Mouse (Mus musculus) G1E (cell line): ENCODE measurements at regions not wholly inside any gene's neighbourhood (a gene's known extent, or its start where the extent isn't known, plus 50 kb on each side); places are given as distances from the start of the nearest gene placed in this dataset.

Experiments used
- CTCF ChIP-seq: IDR thresholded peaks from 2 replicates; pipeline ENCODE4 v1.5.1; 2012; ENCODE audit warnings: low read depth, low read length, inconsistent platforms, mixed read lengths
- GATA1 ChIP-seq: IDR thresholded peaks from 2 replicates; pipeline ENCODE4 v1.6.1; 2012; ENCODE audit warnings: borderline replicate concordance, low read length, inconsistent platforms, mixed read lengths
- GATA2 ChIP-seq: IDR thresholded peaks from 2 replicates; pipeline ENCODE4 v1.6.1; 2012; ENCODE audit warnings: low read depth, low read length, inconsistent platforms, borderline replicate concordance
- POLR2AphosphoS5 ChIP-seq: IDR thresholded peaks from 2 replicates; pipeline ENCODE4 v1.6.1; 2012; ENCODE audit warnings: low read depth, low read length, inconsistent platforms; ENCODE audit not compliant: insufficient replicate concordance
- TAL1 ChIP-seq: conservative IDR thresholded peaks from 2 replicates; pipeline ENCODE4 v1.6.1; 2012; ENCODE audit warnings: low read depth, low read length, inconsistent platforms, mixed read lengths

DNA sequence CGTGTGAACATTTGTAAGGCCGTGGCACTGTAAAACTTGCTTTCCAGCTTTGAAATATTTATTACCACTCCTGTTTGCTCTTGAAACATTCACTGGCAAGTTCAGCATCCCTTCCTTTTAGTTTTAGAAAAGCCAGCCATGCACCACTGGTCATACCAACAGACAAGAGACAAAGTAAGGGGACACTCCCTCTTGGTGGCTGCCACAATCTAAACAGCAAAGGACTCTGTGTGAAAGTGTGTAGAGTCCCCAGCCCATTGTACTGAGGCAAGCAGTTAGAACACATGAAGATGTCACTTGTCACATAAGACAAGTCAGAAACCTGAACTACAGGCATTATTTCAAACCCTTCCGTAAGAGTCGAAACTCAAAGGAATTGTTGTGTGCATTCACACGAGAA lies 257.0 kb downstream of the Galc start:
- TF ChIP-seq CTCF (no peak), POLR2AphosphoS5 (no peak), TAL1 (no peak), GATA1 (no peak), GATA2 (no peak)
